Mouse (Mus musculus) gastrocnemius, postnatal 10 days (tissue): ENCODE measurements around the gene Nsrp1. TPM values are rescaled to one million over a fixed set of nuclear protein-coding genes. Genes with fewer than 3 reads are reported as not detected.

Experiments
- microRNA-seq, 2 experiments: library from miRNA; unstranded; fragments of <30 nt; microRNA quantifications; one replicate each; pipeline ENCODE4 v1.2.0; 2021
- total RNA-seq, 2 experiments: library from RNA; stranded (reverse); gene quantifications; 2 replicates each; pipeline ENCODE4 v1.2.3; 2021

Nsrp1 gene
- total RNA-seq, 2 experiments from 2014 or later: 12.4 to 18.0 TPM

Small RNA genes within 50 kb of the gene (microRNA-seq; reads per million reads assigned to microRNA genes)
- 492 to 559 reads per million in 2 experiments for gene Mir423

Other genes with a start within 250 kb of the Nsrp1 start
- gene Cpd, start 231.4 kb downstream of the Nsrp1 start, total RNA-seq: 10 to 100 TPM; 53.7 to 59.6 TPM
- gene Tmigd1, start 176.3 kb downstream of the Nsrp1 start, total RNA-seq: under 1 TPM; 0.41 to 0.52 TPM
- 10 to 100 TPM; 59.2 to 63.5 TPM for gene Blmh, start 153.6 kb downstream of the Nsrp1 start, total RNA-seq
- 1 to 10 TPM in 1 of 2 experiments, under 1 TPM in 1; 0.79 to 1.2 TPM for gene Slc6a4, start 79.8 kb downstream of the Nsrp1 start, total RNA-seq
- gene Efcab5, start 110.5 kb upstream of the Nsrp1 start, total RNA-seq: under 1 TPM; 0.28 to 0.75 TPM
- gene Ssh2, start 137.9 kb upstream of the Nsrp1 start, total RNA-seq: 10 to 100 TPM; 37.3 to 37.6 TPM